Mouse (Mus musculus): ENCODE data around the gene Nomo1. TPM values are rescaled to one million over a fixed set of nuclear protein-coding genes. Genes with fewer than 3 reads are reported as not detected.

Nomo1 gene
- total RNA-seq, 2 experiments from 2014 or later: 102 to 103 TPM

- Histone ChIP-seq H3K27ac (no peak overlapping the region), H3K4me3 (no peak overlapping the region)
- no peak for TF ChIP-seq CTCF (conservative IDR thresholded peaks at IDR 0.05)
- no peak for DNase-seq (ENCODE audit: low spot score in 2 of 2)
These were observed 20.1 kb downstream of the Nomo1 start for GRCm38 (mm10) chr7:46053566-46053965.

GRCm38 (mm10) chr7:46058882-46059281, 25.4 kb downstream of the Nomo1 start:
- DNase-seq (ENCODE audit: low spot score in 2 of 2): no peak
- Histone ChIP-seq H3K4me3 (no peak overlapping the region), H3K27ac (no peak overlapping the region)
- TF ChIP-seq CTCF (conservative IDR thresholded peaks at IDR 0.05): no peak

DNA sequence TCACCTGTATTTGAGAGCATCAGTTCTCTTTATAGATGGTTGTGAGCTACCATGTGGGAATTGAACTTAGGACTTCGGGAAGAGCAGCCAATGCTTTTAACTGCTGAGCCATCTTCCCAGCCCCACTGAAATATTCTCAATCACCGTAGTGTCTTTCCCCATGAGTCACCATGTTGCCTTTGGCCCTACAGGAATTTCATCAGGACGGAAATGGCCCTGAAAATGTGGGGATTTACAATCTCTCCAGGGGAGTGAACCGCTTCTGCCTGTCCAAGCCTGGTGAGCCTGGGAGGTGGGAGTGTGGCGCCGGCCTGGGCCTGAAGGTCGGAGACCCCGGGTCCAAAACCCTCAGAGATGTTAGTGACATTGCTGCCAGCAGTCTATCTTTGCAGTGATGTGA, 27.2 kb downstream of the Nomo1 start:
- no peak overlapping the region for H3K27ac ChIP-seq
- no peak for TF ChIP-seq CTCF (conservative IDR thresholded peaks at IDR 0.05)
- H3K4me3 ChIP-seq: no peak overlapping the region
- DNase-seq (ENCODE audit: low spot score in 2 of 2): no peak

DNA sequence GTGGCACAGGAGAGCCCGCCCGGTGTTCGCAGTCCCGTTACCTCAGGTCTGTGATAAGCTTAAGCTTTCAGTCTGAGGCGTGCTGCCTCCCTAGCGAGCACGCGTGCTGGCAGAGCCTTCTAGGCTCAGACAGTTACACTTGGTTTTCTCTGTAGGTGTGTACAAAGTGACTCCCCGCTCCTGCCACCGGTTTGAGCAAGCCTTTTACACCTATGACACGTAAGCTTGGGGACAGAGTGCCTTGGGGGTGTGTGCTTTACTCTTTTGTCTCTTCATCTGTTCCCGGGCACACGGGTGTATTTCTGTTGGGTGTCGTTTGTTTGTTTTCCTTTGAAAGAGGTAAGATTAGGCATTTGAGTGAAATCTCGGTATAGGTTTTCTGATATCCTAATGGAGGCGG, 28.1 kb downstream of the Nomo1 start:
- no peak for TF ChIP-seq CTCF (conservative IDR thresholded peaks at IDR 0.05)
- no peak overlapping the region for H3K4me3 ChIP-seq
- DNase-seq (ENCODE audit: low spot score in 2 of 2): no peak
- no peak overlapping the region for H3K27ac ChIP-seq

DNA sequence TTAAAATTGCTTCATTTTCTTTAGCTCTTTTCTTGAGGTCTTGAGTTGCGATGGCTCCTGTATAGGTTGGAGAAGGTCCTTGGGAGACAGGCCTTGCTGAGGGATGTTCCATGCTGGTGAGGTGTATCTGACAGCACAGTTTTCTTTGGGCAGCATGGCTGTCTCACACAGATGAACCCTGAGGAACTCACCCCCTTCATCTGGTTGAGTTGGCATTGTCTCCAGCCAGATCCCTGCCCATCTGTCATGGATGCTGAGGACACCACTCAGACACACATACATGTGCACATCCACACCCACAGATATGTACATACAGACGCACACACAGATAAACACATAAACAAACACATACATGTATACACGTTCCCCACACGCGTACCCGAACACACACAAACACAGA, 29.8 kb downstream of the Nomo1 start:
- no peak overlapping the region for H3K4me3 ChIP-seq
- no peak for TF ChIP-seq CTCF (conservative IDR thresholded peaks at IDR 0.05)
- H3K27ac ChIP-seq: no peak overlapping the region
- no peak for DNase-seq (ENCODE audit: low spot score in 2 of 2)

DNA sequence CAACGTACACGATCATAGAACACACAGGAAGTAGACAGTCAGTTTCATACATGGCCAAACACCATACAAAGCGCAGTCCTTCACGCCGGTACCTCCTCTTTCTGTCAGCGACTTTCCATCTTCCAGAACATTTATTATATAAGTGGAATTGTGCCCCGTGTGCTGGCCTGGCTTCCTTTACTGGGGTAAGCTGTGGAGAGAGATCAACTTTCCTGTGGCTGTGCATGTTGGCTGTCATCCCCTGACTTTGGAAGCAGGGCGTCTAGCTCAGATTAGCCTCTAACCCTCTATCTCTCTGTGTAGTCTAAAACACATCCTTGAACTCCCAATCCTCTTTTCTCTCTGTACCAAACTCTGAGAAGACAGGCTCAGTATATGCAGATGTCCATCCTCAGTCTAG, 35.3 kb downstream of the Nomo1 start:
- DNase-seq (ENCODE audit: low spot score in 2 of 2): no peak
- Histone ChIP-seq H3K27ac (no peak overlapping the region), H3K4me3 (no peak overlapping the region)
- TF ChIP-seq CTCF (conservative IDR thresholded peaks at IDR 0.05): no peak

- H3K4me3 ChIP-seq: no peak overlapping the region
- no peak overlapping the region for H3K27ac ChIP-seq
- no peak for TF ChIP-seq CTCF (conservative IDR thresholded peaks at IDR 0.05)
- no peak for DNase-seq (ENCODE audit: low spot score in 2 of 2)
These were observed 43.3 kb downstream of the Nomo1 start for GRCm38 (mm10) chr7:46076844-46077243.

- H3K4me3 ChIP-seq: no peak overlapping the region
- no peak for DNase-seq (ENCODE audit: low spot score in 2 of 2)
- TF ChIP-seq CTCF (conservative IDR thresholded peaks at IDR 0.05): peak; percentile 31
- H3K27ac ChIP-seq: no peak overlapping the region
These were observed 44.2 kb downstream of the Nomo1 start for GRCm38 (mm10) chr7:46077675-46078074.

DNA sequence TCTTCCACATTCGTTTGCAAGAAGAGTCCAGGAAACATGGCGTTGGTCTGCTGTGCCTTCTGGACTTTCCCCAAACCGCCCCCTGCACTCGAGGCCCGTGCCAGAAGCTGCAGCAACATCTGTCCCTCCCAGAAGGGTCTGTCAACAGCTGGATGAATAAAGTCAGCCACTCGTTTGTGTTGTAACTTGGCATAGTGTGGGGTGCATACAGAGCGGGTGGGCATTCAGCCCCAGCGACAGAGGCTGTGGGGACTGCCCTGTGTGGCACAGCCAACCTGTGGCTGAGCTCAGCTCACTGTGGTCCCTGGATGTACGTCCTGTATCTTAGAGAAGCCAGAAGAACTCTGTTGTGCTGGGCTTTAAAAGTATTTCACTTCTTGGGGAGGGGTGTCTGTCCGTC, 50.5 kb downstream of the Nomo1 start:
- no peak for TF ChIP-seq CTCF (conservative IDR thresholded peaks at IDR 0.05)
- no peak overlapping the region for H3K27ac ChIP-seq
- no peak for DNase-seq (ENCODE audit: low spot score in 2 of 2)
- H3K4me3 ChIP-seq: no peak overlapping the region

DNA sequence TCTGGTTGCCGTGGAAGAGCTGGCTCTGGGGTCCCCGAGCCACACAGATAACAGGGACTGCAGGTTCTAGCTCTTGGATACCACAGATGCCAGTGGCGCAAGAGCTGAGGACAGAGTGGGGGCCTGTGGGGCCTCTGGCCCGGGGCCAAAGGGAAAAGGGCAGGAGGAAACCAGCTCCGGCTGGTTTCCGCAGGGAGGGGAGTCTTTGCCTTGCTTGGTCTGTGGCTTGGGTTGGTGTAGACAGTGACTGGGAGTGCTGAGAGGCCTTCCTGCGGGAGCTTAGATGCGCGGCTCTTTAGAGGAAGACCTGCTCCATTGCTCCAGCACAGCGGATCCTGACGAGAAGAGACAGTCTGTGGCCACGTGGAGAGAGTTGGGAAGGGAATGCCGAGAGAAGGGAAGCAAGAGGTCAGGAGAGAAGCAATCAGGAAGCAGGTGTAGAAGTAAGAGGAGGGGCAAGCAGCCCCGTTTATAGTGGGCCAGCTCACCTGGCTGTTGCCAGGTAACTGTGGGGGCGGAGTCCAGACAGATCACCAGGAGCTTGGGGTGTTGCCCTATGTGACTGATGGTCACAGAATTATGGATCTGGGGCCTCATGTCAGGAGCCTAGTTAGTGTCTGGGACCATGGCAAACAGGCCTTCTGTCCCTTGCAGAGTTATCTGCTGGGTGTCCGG, 51.5 kb downstream of the Nomo1 start:
- TF ChIP-seq CTCF (conservative IDR thresholded peaks at IDR 0.05): no peak
- Histone ChIP-seq H3K4me3 (no peak overlapping the region), H3K27ac (no peak overlapping the region)
- DNase-seq (ENCODE audit: low spot score in 2 of 2): no peak

DNA sequence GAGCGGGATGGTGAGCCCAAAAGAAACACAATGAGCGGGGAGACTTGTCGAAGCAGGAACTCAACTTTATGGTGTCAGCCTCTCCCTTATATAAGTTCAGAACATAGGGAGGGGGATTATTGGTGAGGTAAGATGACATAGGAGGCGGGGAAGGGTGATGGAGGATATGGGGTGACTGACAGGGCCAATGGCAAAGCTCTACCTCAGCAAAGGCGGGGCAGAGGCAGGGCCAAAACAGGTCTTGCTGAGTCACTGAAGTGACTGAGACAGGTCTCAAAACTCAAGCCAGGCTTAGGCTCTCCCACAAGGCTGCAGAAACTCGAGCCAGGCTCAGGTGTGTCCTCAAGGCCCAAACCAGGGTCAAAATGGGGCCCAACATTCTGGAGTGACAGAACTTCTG, 52.9 kb downstream of the Nomo1 start:
- H3K4me3 ChIP-seq: no peak overlapping the region
- H3K27ac ChIP-seq: no peak overlapping the region
- TF ChIP-seq CTCF (conservative IDR thresholded peaks at IDR 0.05): no peak
- DNase-seq (ENCODE audit: low spot score in 2 of 2): no peak

- Histone ChIP-seq H3K4me3 (no peak overlapping the region), H3K27ac (no peak overlapping the region)
- no peak for TF ChIP-seq CTCF (conservative IDR thresholded peaks at IDR 0.05)
- DNase-seq (ENCODE audit: low spot score in 2 of 2): no peak
These were observed 54.7 kb downstream of the Nomo1 start for GRCm38 (mm10) chr7:46088241-46088640.

- Histone ChIP-seq H3K27ac (no peak overlapping the region), H3K4me3 (no peak overlapping the region)
- no peak for TF ChIP-seq CTCF (conservative IDR thresholded peaks at IDR 0.05)
- no peak for DNase-seq (ENCODE audit: low spot score in 2 of 2)
These were observed 59.3 kb downstream of the Nomo1 start for GRCm38 (mm10) chr7:46092803-46093202.

- Histone ChIP-seq H3K27ac (peak overlapping the region; percentile 39; the same call in 1 of the 2 replicates), H3K4me3 (peak overlapping the region; percentile 46; the same call in 1 of the 2 replicates)
- peak; percentile 98 for TF ChIP-seq CTCF (conservative IDR thresholded peaks at IDR 0.05)
- peak in 1 of 2 experiments; percentile 75 for DNase-seq (ENCODE audit: low spot score in 2 of 2)
These were observed 62.6 kb downstream of the Nomo1 start for GRCm38 (mm10) chr7:46096136-46096535.

Data from layer of hippocampus, adult 2 months (tissue).